Mouse (Mus musculus) intestine, embryonic 16.5 days (tissue): ENCODE results near the gene Gclm. TPM values are rescaled to one million over a fixed set of nuclear protein-coding genes. Genes with fewer than 3 reads are reported as not detected.
A peak's percentile ranks its signal among the peaks of the same experiment; 100 is the strongest.

Experiments used
- ATAC-seq: fragments of 200-750 bp; cut with Nextera tagmentation; 2 replicates; pipeline ENCODE4 v1.8.0; 2017; ENCODE audit warnings: moderate TSS enrichment, moderate library complexity
- H3K27ac ChIP-seq: fragments of 300-500 bp; sonication (generic); 2 replicates; pipeline ENCODE4 v1.5.1; 2014; ENCODE audit warnings: mild to moderate bottlenecking, low read length
- H3K27me3 ChIP-seq: fragments of 300-500 bp; sonication (generic); replicated peaks from 2 replicates; pipeline ENCODE4 v1.6.1; 2014; ENCODE audit warnings: low read length, control low read depth, mixed read lengths; ENCODE audit not compliant: control insufficient read depth, insufficient read depth
- H3K36me3 ChIP-seq: fragments of 300-500 bp; sonication (generic); 2 replicates; pipeline ENCODE4 v1.6.1; 2014; ENCODE audit warnings: low read length, control low read depth; ENCODE audit not compliant: control insufficient read depth, insufficient read depth
- H3K4me1 ChIP-seq: fragments of 300-500 bp; sonication (generic); 2 replicates; pipeline ENCODE4 v1.6.1; 2014; ENCODE audit warnings: low read length, control low read depth, mixed read lengths; ENCODE audit not compliant: control insufficient read depth, insufficient read depth
- H3K4me2 ChIP-seq: fragments of 300-500 bp; sonication (generic); 2 replicates; pipeline ENCODE4 v1.6.1; 2014; ENCODE audit warnings: low read depth, low read length, control low read depth
- H3K4me3 ChIP-seq: fragments of 300-500 bp; sonication (generic); 2 replicates; pipeline ENCODE4 v1.5.1; 2014; ENCODE audit warnings: mild to moderate bottlenecking, low read length
- H3K9ac ChIP-seq: fragments of 300-500 bp; sonication (generic); 2 replicates; pipeline ENCODE4 v1.6.1; 2014; ENCODE audit warnings: low read depth, low read length
- H3K9me3 ChIP-seq: fragments of 300-500 bp; sonication (generic); 2 replicates; pipeline ENCODE4 v1.6.1; 2016; ENCODE audit warnings: low read length, control low read depth; ENCODE audit not compliant: control insufficient read depth
- WGBS: fragments of 180-500 bp; shearing (Covaris S2); extraction: QIAGEN DNeasy Blood & Tissue Kit; methylation state at CpG from one replicate; pipeline ENCODE4 v1.1.7; 2014; 5-methylcytosine and 5-hydroxymethylcytosine counted together
- polyA plus RNA-seq: library from polyadenylated mRNA; unstranded; fragments of >200 nt; fragmentation: Nextera tagmentation; extraction: Ambion mirVana; gene quantifications from 2 replicates; pipeline ENCODE4 v1.2.1, GENCODE M21; 2015

Gclm gene
- polyA plus RNA-seq, 1 experiment from 2014 or later: 84.7 TPM

GRCm38 (mm10) chr3:122205753-122206152, 39.6 kb upstream of the Gclm start:
- Histone ChIP-seq H3K9me3 (no peaks in the 10 kb centered on the region), H3K27me3 (no peaks in the 10 kb centered on the region), H3K4me1 (peaks cover 20% of the 10 kb centered on the region), H3K9ac (no peak overlapping the region), H3K4me3 (no peak overlapping the region), H3K27ac (peak overlapping the region; percentile 53; the same call in 1 of the 2 replicates), H3K36me3 (no peaks in the 10 kb centered on the region), H3K4me2 (no peak overlapping the region)
- 87% methylated on average over 6 of the region's 6 CpGs for WGBS
- ATAC-seq: no peak

DNA sequence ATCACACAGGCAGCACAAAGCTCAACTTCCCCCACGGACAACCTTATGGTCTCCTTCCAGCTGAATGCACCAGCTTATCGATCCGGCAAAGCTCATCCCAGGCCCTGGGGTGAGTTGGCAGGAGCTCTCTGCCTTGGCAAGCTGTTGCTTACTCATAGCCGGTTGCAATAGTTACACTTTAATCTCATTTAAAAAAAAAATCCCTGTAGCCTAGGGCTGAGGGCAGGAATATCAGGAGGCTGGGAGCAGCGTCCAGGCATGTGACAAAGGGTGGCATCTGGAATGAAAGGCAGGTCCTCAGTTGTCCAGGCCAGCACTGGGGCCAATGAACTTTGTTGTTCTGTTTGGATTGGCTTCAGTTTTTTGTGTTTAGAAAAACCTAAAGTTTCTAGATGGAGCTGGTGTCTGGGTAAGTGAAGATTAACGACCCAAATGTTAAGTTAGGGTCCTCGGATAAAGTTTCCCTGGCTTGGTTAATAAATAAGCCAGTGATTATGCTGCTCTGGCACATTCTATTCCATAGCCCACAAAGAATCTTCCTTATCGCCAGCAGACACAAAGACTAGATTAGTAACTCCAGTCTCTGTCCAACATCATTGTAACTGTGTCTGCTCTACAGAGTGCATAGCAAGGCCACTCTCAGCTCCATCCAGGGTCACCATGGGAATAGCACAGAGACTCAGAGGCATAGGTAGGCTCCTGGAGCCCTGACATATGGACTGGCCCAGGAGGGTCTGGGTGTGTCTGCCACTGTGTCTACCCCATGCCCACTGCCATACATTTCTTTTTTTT, 38.9 kb upstream of the Gclm start:
- ATAC-seq: peak; percentile 80
- H3K36me3 ChIP-seq: no peaks in the 10 kb centered on the region
- H3K4me3 ChIP-seq: no peak overlapping the region
- H3K9me3 ChIP-seq: no peaks in the 10 kb centered on the region
- 50% methylated on average over 8 of the region's 8 CpGs for WGBS
- H3K9ac ChIP-seq: no peak overlapping the region
- H3K4me2 ChIP-seq: no peak overlapping the region
- no peaks in the 10 kb centered on the region for H3K27me3 ChIP-seq
- peak overlapping the region; percentile 53; the same call in 1 of the 2 replicates for H3K27ac ChIP-seq
- peaks cover 20% of the 10 kb centered on the region for H3K4me1 ChIP-seq

GRCm38 (mm10) chr3:122207766-122208165, 37.6 kb upstream of the Gclm start:
- Histone ChIP-seq H3K4me1 (peaks cover 11% of the 10 kb centered on the region; the same call in 1 of the 2 replicates), H3K27ac (no peak overlapping the region), H3K9ac (no peak overlapping the region), H3K9me3 (no peaks in the 10 kb centered on the region), H3K36me3 (no peaks in the 10 kb centered on the region), H3K27me3 (no peaks in the 10 kb centered on the region), H3K4me3 (no peak overlapping the region), H3K4me2 (no peak overlapping the region)
- no peak for ATAC-seq
- 81% methylated on average over 6 of the region's 6 CpGs for WGBS

- Histone ChIP-seq H3K4me2 (no peak overlapping the region), H3K9me3 (no peaks in the 10 kb centered on the region), H3K4me3 (no peak overlapping the region), H3K4me1 (peaks cover 9% of the 10 kb centered on the region; the same call in 1 of the 2 replicates), H3K9ac (no peak overlapping the region), H3K36me3 (no peaks in the 10 kb centered on the region), H3K27me3 (no peaks in the 10 kb centered on the region), H3K27ac (peak overlapping the region; percentile 1; the same call in 1 of the 2 replicates)
- 77% methylated on average over 15 of the region's 15 CpGs for WGBS
- no peak for ATAC-seq
These were observed 36.8 kb upstream of the Gclm start for GRCm38 (mm10) chr3:122208296-122209225.

- ATAC-seq: peak; percentile 40; the same call in 1 of the 2 replicates
- no peak overlapping the region for H3K4me2 ChIP-seq
- 79% methylated on average over 11 of the region's 11 CpGs for WGBS
These were observed 35.8 kb upstream of the Gclm start for GRCm38 (mm10) chr3:122209511-122209910.

GRCm38 (mm10) chr3:122210434-122210833, 34.9 kb upstream of the Gclm start:
- Histone ChIP-seq H3K27ac (no peak overlapping the region), H3K4me3 (no peak overlapping the region), H3K36me3 (no peaks in the 10 kb centered on the region), H3K9ac (no peak overlapping the region), H3K4me2 (no peak overlapping the region), H3K4me1 (peaks cover 9% of the 10 kb centered on the region; the same call in 1 of the 2 replicates), H3K9me3 (no peaks in the 10 kb centered on the region), H3K27me3 (no peaks in the 10 kb centered on the region)
- ATAC-seq: no peak
- WGBS: 62% methylated on average over 5 of the region's 5 CpGs

More at GRCm38 (mm10) chr3:122209511-122209910, 35.8 kb upstream of the Gclm start:
- H3K4me1 ChIP-seq: peaks cover 9% of the 10 kb centered on the region; the same call in 1 of the 2 replicates
- H3K27me3 ChIP-seq: no peaks in the 10 kb centered on the region
- H3K27ac ChIP-seq: peak overlapping the region; percentile 26
- no peaks in the 10 kb centered on the region for H3K36me3 ChIP-seq
- no peaks in the 10 kb centered on the region for H3K9me3 ChIP-seq
- no peak overlapping the region for H3K9ac ChIP-seq
- H3K4me3 ChIP-seq: no peak overlapping the region

DNA sequence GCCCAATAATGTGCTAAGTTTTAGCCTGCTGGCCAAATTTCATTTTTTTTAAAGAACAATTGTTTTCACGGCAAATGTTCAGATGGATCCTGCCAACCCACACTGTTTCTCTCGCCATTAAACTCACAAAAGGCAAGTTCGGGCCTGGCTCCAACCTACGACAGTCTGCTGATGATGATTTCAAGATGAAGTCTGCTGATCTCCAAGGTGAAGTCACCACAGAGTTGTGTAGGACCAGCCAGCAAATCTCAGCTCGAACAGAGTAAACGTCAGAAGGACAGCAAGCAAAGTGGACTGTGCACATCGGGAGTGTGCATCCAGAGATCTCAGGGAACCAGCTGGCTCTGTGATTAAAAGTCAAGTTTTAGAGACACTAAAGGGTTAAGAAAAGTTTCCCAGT, 34.5 kb upstream of the Gclm start:
- H3K9ac ChIP-seq: no peak overlapping the region
- H3K27me3 ChIP-seq: no peaks in the 10 kb centered on the region
- H3K36me3 ChIP-seq: no peaks in the 10 kb centered on the region
- H3K4me3 ChIP-seq: no peak overlapping the region
- H3K9me3 ChIP-seq: no peaks in the 10 kb centered on the region
- no peak for ATAC-seq
- WGBS: 68% methylated on average over 7 of the region's 7 CpGs
- H3K4me1 ChIP-seq: peaks cover 9% of the 10 kb centered on the region; the same call in 1 of the 2 replicates
- no peak overlapping the region for H3K4me2 ChIP-seq
- H3K27ac ChIP-seq: no peak overlapping the region

- Histone ChIP-seq H3K27ac (no peak overlapping the region), H3K27me3 (no peaks in the 10 kb centered on the region), H3K4me3 (no peak overlapping the region), H3K9me3 (no peaks in the 10 kb centered on the region), H3K4me1 (peaks cover 9% of the 10 kb centered on the region; the same call in 1 of the 2 replicates), H3K4me2 (no peak overlapping the region), H3K9ac (no peak overlapping the region), H3K36me3 (no peaks in the 10 kb centered on the region)
- 61% methylated on average over 13 of the region's 13 CpGs for WGBS
- no peak for ATAC-seq
These were observed 33.8 kb upstream of the Gclm start for GRCm38 (mm10) chr3:122211446-122212125.
